ENCODE assay signal across 22 mouse cellular contexts in the genomic region with DNA sequence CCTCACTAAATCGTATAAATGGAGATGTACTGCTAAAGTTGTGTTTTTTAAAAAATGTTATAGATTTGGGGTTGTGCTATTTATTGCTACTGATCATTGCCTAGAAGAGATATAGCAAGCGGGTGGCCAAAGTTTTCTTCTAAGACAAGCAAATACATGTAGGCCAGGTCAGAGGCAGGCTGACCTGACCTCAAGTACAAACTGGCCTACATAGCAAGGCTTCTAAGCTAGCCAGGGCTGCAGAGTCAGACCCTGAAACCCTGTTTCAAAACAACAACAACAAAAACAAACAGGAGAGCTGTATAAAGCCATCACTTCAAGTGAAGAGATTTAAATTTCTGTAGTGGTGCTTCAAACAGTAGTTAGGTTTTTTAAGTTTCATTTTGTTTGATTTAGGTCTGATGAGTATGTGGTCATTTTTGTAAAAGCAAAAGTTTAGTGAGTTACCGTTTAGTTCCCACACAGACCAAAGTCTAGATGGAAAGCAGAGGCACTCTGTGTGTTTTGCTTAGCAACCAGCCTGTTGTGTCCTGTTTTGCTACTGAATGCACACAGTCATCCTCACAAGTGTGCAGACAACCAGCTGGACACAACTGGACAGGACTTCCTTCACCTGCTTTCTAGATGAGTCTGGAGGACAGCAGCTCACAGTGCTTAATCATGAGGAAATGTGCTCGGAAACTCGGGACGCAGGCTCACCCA. TPM values are rescaled to one million over a fixed set of nuclear protein-coding genes. Genes with fewer than 3 reads are reported as not detected.
DNase-seq lines count a peak whose midpoint lies in the region; ATAC-seq and TF ChIP-seq lines count a peak whose summit lies in the region.
"Had no signal": no experiment of that assay in that cellular context is flagged by ENCODE, and none has a peak within 500 bp of the region (broad histone marks: within the 10 kb centered on the region; RNA-seq: fewer than 3 reads in every experiment).

No protein-coding gene starts in this region.

- H3K4me2 ChIP-seq in liver, embryonic 13.5 days: no peak overlapping the region
- peak overlapping the region; percentile 4; the same call in 1 of the 2 replicates for H3K4me2 ChIP-seq in liver, postnatal 0 days (ENCODE audit: low read depth, low read length)
- H3K4me2 ChIP-seq: embryonic facial prominence, embryonic 15.5 days; forebrain, embryonic 12.5 days; heart, embryonic 12.5 days had no signal

- peak overlapping the region; percentile 87; the same call in 1 of the 2 replicates for H3K27ac ChIP-seq in liver, embryonic 13.5 days
- H3K27ac ChIP-seq in liver, postnatal 0 days (ENCODE audit: low read depth): peak overlapping the region; percentile 69
- H3K27ac ChIP-seq: embryonic facial prominence, embryonic 15.5 days; forebrain, embryonic 12.5 days had no signal

- peak; percentile 19 for DNase-seq in kidney, postnatal 14 days
- DNase-seq in kidney, postnatal 25 days: no peak
- DNase-seq in liver, embryonic 13.5 days: no peak
- no peak for DNase-seq in liver, postnatal 0 days
- DNase-seq in left cerebral cortex, postnatal 25 days (ENCODE audit: low spot score in 2 of 2): no peak
- no peak for DNase-seq in spleen, adult 18-20 months
- DNase-seq: adrenal gland, adult 8-10 months; adrenal gland, postnatal 36 days; B cell, adult 2 months; cerebellum, adult 8-10 months; cerebellum, postnatal 14 days; embryo, embryonic 11 days; gastrocnemius, postnatal 14 days; heart, postnatal 36 days had no signal

- H3K36me3 ChIP-seq in erythroblast, embryonic 14.5 days (ENCODE audit: control insufficient read depth): peaks cover 44% of the 10 kb centered on the region
- H3K36me3 ChIP-seq in liver, embryonic 13.5 days: peaks cover 40% of the 10 kb centered on the region
- H3K36me3 ChIP-seq in liver, postnatal 0 days (replicated peaks; ENCODE audit: insufficient read depth, low read length): peaks cover 5% of the 10 kb centered on the region

- peaks cover 31% of the 10 kb centered on the region for H3K4me1 ChIP-seq in erythroblast, embryonic 14.5 days (ENCODE audit: control insufficient read depth)
- peaks cover 26% of the 10 kb centered on the region for H3K4me1 ChIP-seq in liver, embryonic 13.5 days (replicated peaks)
- peaks cover 8% of the 10 kb centered on the region; the same call in 1 of the 2 replicates for H3K4me1 ChIP-seq in liver, postnatal 0 days (ENCODE audit: insufficient read depth)
- H3K4me1 ChIP-seq: embryonic facial prominence, embryonic 15.5 days; forebrain, embryonic 12.5 days; heart, embryonic 12.5 days had no signal

- WGBS in liver, embryonic 13.5 days (ENCODE audit: insufficient replicate concordance): 80% methylated on average over 6 of the region's 6 CpGs
- WGBS in liver, postnatal 0 days (ENCODE audit: insufficient replicate concordance): 78% methylated on average over 6 of the region's 6 CpGs

- no peak for ATAC-seq in erythroblast, adult 5-6 weeks (replicated peaks; ENCODE audit: low FRiP score, poor library complexity, severe bottlenecking)
- ATAC-seq in liver, embryonic 13.5 days (ENCODE audit: low read depth): no peak
- ATAC-seq in liver, postnatal 0 days: peak; percentile 79
- ATAC-seq: CD4-positive, CD25-positive, alpha-beta regulatory T cell, adult 4 months; forebrain, embryonic 16.5 days had no signal

- H3K27me3 ChIP-seq in erythroblast, embryonic 14.5 days (ENCODE audit: control insufficient read depth): no peaks in the 10 kb centered on the region
- no peaks in the 10 kb centered on the region for H3K27me3 ChIP-seq in liver, embryonic 13.5 days
- H3K27me3 ChIP-seq in liver, postnatal 0 days (ENCODE audit: insufficient read depth, low read length): no peaks in the 10 kb centered on the region
- H3K27me3 ChIP-seq: embryonic facial prominence, embryonic 15.5 days; forebrain, embryonic 12.5 days; heart, embryonic 12.5 days had no signal

- peak overlapping the region; percentile 18 for H3K4me3 ChIP-seq in erythroblast, embryonic 14.5 days (replicated peaks)
- no peak overlapping the region for H3K4me3 ChIP-seq in liver, embryonic 13.5 days (replicated peaks)
- no peak overlapping the region for H3K4me3 ChIP-seq in liver, postnatal 0 days (ENCODE audit: low read depth, low read length)
- H3K4me3 ChIP-seq: embryonic facial prominence, embryonic 15.5 days; forebrain, embryonic 12.5 days; heart, embryonic 12.5 days had no signal

- no peak for TF ChIP-seq CTCF in liver, postnatal 0 days (IDR thresholded peaks at IDR 0.05; ENCODE audit: low read depth)

- no peak for TF ChIP-seq EP300 in liver, postnatal 0 days (IDR thresholded peaks at IDR 0.05; ENCODE audit: low read depth)

- no peak overlapping the region for H3K9ac ChIP-seq in liver, embryonic 13.5 days
- no peak overlapping the region for H3K9ac ChIP-seq in liver, postnatal 0 days (replicated peaks)
- H3K9ac ChIP-seq: embryonic facial prominence, embryonic 15.5 days; forebrain, embryonic 12.5 days; heart, embryonic 12.5 days had no signal

- H3K9me3 ChIP-seq in erythroblast, embryonic 14.5 days (ENCODE audit: control insufficient read depth, low read length): no peaks in the 10 kb centered on the region
- no peaks in the 10 kb centered on the region for H3K9me3 ChIP-seq in liver, embryonic 13.5 days (replicated peaks)
- H3K9me3 ChIP-seq in liver, postnatal 0 days (ENCODE audit: low read length): no peaks in the 10 kb centered on the region
- H3K9me3 ChIP-seq: embryonic facial prominence, embryonic 15.5 days; forebrain, embryonic 12.5 days; G1E; heart, embryonic 12.5 days had no signal

- intact Hi-C loops in left cerebral cortex, postnatal 25 days (cut with DNase I): no loop called here

RNA-seq across cellular contexts. Expression of a gene that starts 16.0 kb away (rescaled TPM):
- polyA plus RNA-seq in erythroblast, embryonic 14.5 days (2012): 0.18 and 0.43 TPM in 2 replicates
- total RNA-seq in erythroblast, adult 5-6 weeks (2015; ENCODE audit: low replicate concordance): 8.2 and 17.7 TPM in 2 replicates
- total RNA-seq in erythroblast, adult 5-6 weeks (2017; ENCODE audit: low replicate concordance): 4.1 and 9.6 TPM in 2 replicates
- 20.5 and 23.3 TPM in 2 replicates for polyA plus RNA-seq in liver, embryonic 13.5 days (2015; fragmentation: Nextera tagmentation; extraction: Ambion mirVana)
- polyA plus RNA-seq in liver, postnatal 0 days (2015; fragmentation: Nextera tagmentation; extraction: Ambion mirVana): 11.3 and 12.4 TPM in 2 replicates
- 10 to 100 TPM; 15.8 to 16.7 TPM for total RNA-seq in left cerebral cortex, postnatal 25 days (2021)

RNA-seq across cellular contexts. Expression of a gene that starts 57.8 kb away (rescaled TPM):
- polyA plus RNA-seq in erythroblast, embryonic 14.5 days (2012): 0.04 and 0.09 TPM in 2 replicates
- total RNA-seq in erythroblast, adult 5-6 weeks (2015; ENCODE audit: low replicate concordance): not detected in 2 replicates
- not detected in 2 replicates for total RNA-seq in erythroblast, adult 5-6 weeks (2017; ENCODE audit: low replicate concordance)
- polyA plus RNA-seq in liver, embryonic 13.5 days (2015; fragmentation: Nextera tagmentation; extraction: Ambion mirVana): 6.3 and 7.5 TPM in 2 replicates
- 3.5 and 3.9 TPM in 2 replicates for polyA plus RNA-seq in liver, postnatal 0 days (2015; fragmentation: Nextera tagmentation; extraction: Ambion mirVana)
- total RNA-seq in left cerebral cortex, postnatal 25 days (2021): 10 to 100 TPM in 1 of 2 experiments, 1 to 10 TPM in 1; 5.0 to 10.5 TPM
- total RNA-seq: G1E had no signal
- polyA plus RNA-seq: CD4-positive, CD25-positive, alpha-beta regulatory T cell, adult 4 months; G1E had no signal
